Mouse (Mus musculus) heart, postnatal 14 days (tissue): ENCODE measurements around the gene Arhgef16. TPM values are rescaled to one million over a fixed set of nuclear protein-coding genes. Genes with fewer than 3 reads are reported as not detected.

ENCODE experiments used
- DNase-seq, 2 experiments: peaks; one replicate each; pipeline ENCODE4 v3.0.0; 2021 to 2022
- intact Hi-C: fragments of 180-260 bp; cut with DNase I; formaldehyde crosslinking; loops from one replicate; pipeline ENCODE4 v1.15.1; 2025
- total RNA-seq, 2 experiments: library from RNA; stranded (reverse); gene quantifications; 2 replicates each; pipeline ENCODE4 v1.2.3; 2021

Gene Arhgef16
- total RNA-seq, 2 experiments from 2014 or later: 0.65 to 0.71 TPM

- intact Hi-C loops: no loop called here
- DNase-seq: no peak
These were observed 3.7 kb downstream of the Arhgef16 start for GRCm38 (mm10) chr4:154297761-154298160.

- intact Hi-C loops: no loop called here
These were observed 7.2 kb downstream of the Arhgef16 start for GRCm38 (mm10) chr4:154294262-154294731.

GRCm38 (mm10) chr4:154293735-154294201, 7.7 kb downstream of the Arhgef16 start:
- no peak for DNase-seq
- intact Hi-C loops: no loop called here

More at GRCm38 (mm10) chr4:154294262-154294731, 7.2 kb downstream of the Arhgef16 start:
- DNase-seq: no peak

GRCm38 (mm10) chr4:154283671-154284070, 17.8 kb downstream of the Arhgef16 start:
- DNase-seq: no peak
- intact Hi-C loops: no loop called here

- intact Hi-C loops: no loop called here
- no peak for DNase-seq
These were observed 22.0 kb downstream of the Arhgef16 start for GRCm38 (mm10) chr4:154279481-154279880.

- intact Hi-C loops: loop anchor here (1.0 to 5.0 kb wide), 2 partner anchors 110 to 206 kb away; no protein-coding TSS in a partner anchor
- peak; percentile 50 to 77 for DNase-seq
These were observed 28.5 kb downstream of the Arhgef16 start for GRCm38 (mm10) chr4:154273000-154273399.

- no peak for DNase-seq
- intact Hi-C loops: no loop called here
These were observed 32.0 kb downstream of the Arhgef16 start for GRCm38 (mm10) chr4:154269520-154269919.

- intact Hi-C loops: no loop called here
- DNase-seq: no peak
These were observed 34.0 kb downstream of the Arhgef16 start for GRCm38 (mm10) chr4:154267511-154267910.

- intact Hi-C loops: no loop called here
- peak in 1 of 2 experiments; percentile 37 for DNase-seq
These were observed 39.4 kb downstream of the Arhgef16 start for GRCm38 (mm10) chr4:154262071-154262470.

- intact Hi-C loops: no loop called here
- no peak for DNase-seq
These were observed 40.7 kb downstream of the Arhgef16 start for GRCm38 (mm10) chr4:154260755-154261154.

GRCm38 (mm10) chr4:154252537-154253255, 48.8 kb downstream of the Arhgef16 start:
- no peak for DNase-seq
- intact Hi-C loops: no loop called here

- no peak for DNase-seq
- intact Hi-C loops: loop anchor here (10.0 kb wide), 1 partner anchor 185 kb away; no protein-coding TSS in a partner anchor
These were observed 52.2 kb downstream of the Arhgef16 start for GRCm38 (mm10) chr4:154249316-154249715.

GRCm38 (mm10) chr4:154248092-154248805, 53.2 kb downstream of the Arhgef16 start:
- no peak for DNase-seq
- intact Hi-C loops: loop anchor here (10.0 kb wide), 1 partner anchor 183 kb away; no protein-coding TSS in a partner anchor

- intact Hi-C loops: loop anchor here (2.0 to 10.0 kb wide), 2 partner anchors 79 to 183 kb away; no protein-coding TSS in a partner anchor
- no peak for DNase-seq
These were observed 54.0 kb downstream of the Arhgef16 start for GRCm38 (mm10) chr4:154247207-154248091.

- peak; percentile 85 to 95 for DNase-seq
- intact Hi-C loops: loop anchor here (2.0 to 10.0 kb wide), 2 partner anchors 78 to 182 kb away; no protein-coding TSS in a partner anchor
These were observed 55.1 kb downstream of the Arhgef16 start for GRCm38 (mm10) chr4:154246115-154247040.

GRCm38 (mm10) chr4:154245342-154245741, 56.1 kb downstream of the Arhgef16 start:
- no peak for DNase-seq
- intact Hi-C loops: loop anchor here (10.0 kb wide), 1 partner anchor 181 kb away; no protein-coding TSS in a partner anchor

- intact Hi-C loops: loop anchor here (2.0 to 10.0 kb wide), 2 partner anchors 32 to 176 kb away; no protein-coding TSS in a partner anchor
- DNase-seq: no peak
These were observed 60.9 kb downstream of the Arhgef16 start for GRCm38 (mm10) chr4:154240608-154241007.

GRCm38 (mm10) chr4:154239199-154239598, 62.3 kb downstream of the Arhgef16 start:
- intact Hi-C loops: no loop called here
- no peak for DNase-seq

- no peak for DNase-seq
- intact Hi-C loops: no loop called here
These were observed 64.2 kb downstream of the Arhgef16 start for GRCm38 (mm10) chr4:154237306-154237705.
